Mouse (Mus musculus): ENCODE data around the gene Ajm1. TPM values are rescaled to one million over a fixed set of nuclear protein-coding genes. Genes with fewer than 3 reads are reported as not detected.
A peak's percentile ranks its signal among the peaks of the same experiment; 100 is the strongest.

The Ajm1 gene
- polyA plus RNA-seq, 2 experiments = 0.19 to 2.5 TPM

- TF ChIP-seq POLR2A (IDR thresholded peaks at IDR 0.05; ENCODE audit: borderline replicate concordance, extremely low read depth, insufficient read depth, insufficient read length) = no peak
- ATAC-seq (ENCODE audit: low FRiP score, low read depth) (no peak), DNase-seq (ENCODE audit: low spot score) (no peak)
- H3K4me1 ChIP-seq (ENCODE audit: control insufficient read depth, insufficient read depth, low read length) = peaks cover 20% of the 10 kb centered on the region
- no peak overlapping the region for H3K9ac ChIP-seq (ENCODE audit: low read depth, low read length, severe bottlenecking)
- WGBS = 81% methylated on average over 3 of the region's 3 CpGs
- no peak overlapping the region for H3K4me2 ChIP-seq (replicated peaks; ENCODE audit: low read depth, low read length, severe bottlenecking)
- no peak overlapping the region for H3K4me3 ChIP-seq (replicated peaks; ENCODE audit: low read length)
- H3K27ac ChIP-seq (replicated peaks; ENCODE audit: low read depth, low read length) = no peak overlapping the region
- H3K27me3 ChIP-seq (ENCODE audit: control insufficient read depth, insufficient read depth, low read length) = peaks cover 22% of the 10 kb centered on the region
- H3K36me3 ChIP-seq (ENCODE audit: control insufficient read depth, insufficient read depth, low read length) = peaks cover 61% of the 10 kb centered on the region
- H3K9me3 ChIP-seq (ENCODE audit: control insufficient read depth, low read length) = no peaks in the 10 kb centered on the region
These were observed 2.6 kb upstream of the Ajm1 start for GRCm38 (mm10) chr2:25584152-25584551.

- no peak for TF ChIP-seq POLR2A (IDR thresholded peaks at IDR 0.05; ENCODE audit: borderline replicate concordance, extremely low read depth, insufficient read depth, insufficient read length)
- no peak for ATAC-seq (ENCODE audit: low FRiP score, low read depth)
- H3K9ac ChIP-seq (ENCODE audit: low read depth, low read length, severe bottlenecking) = no peak overlapping the region
- H3K4me3 ChIP-seq (replicated peaks; ENCODE audit: low read length) = no peak overlapping the region
- no peak overlapping the region for H3K27ac ChIP-seq (replicated peaks; ENCODE audit: low read depth, low read length)
- peaks cover 28% of the 10 kb centered on the region for H3K27me3 ChIP-seq (ENCODE audit: control insufficient read depth, insufficient read depth, low read length)
- H3K4me2 ChIP-seq (replicated peaks; ENCODE audit: low read depth, low read length, severe bottlenecking) = no peak overlapping the region
- peaks cover 20% of the 10 kb centered on the region for H3K4me1 ChIP-seq (ENCODE audit: control insufficient read depth, insufficient read depth, low read length)
- peaks cover 57% of the 10 kb centered on the region for H3K36me3 ChIP-seq (ENCODE audit: control insufficient read depth, insufficient read depth, low read length)
- H3K9me3 ChIP-seq (ENCODE audit: control insufficient read depth, low read length) = no peaks in the 10 kb centered on the region
- DNase-seq (ENCODE audit: low spot score) = no peak
- 78% methylated on average over 4 of the region's 4 CpGs for WGBS
These were observed 2.0 kb upstream of the Ajm1 start for GRCm38 (mm10) chr2:25583571-25583970.

GRCm38 (mm10) chr2:25583120-25583481, 1.5 kb upstream of the Ajm1 start:
- Histone ChIP-seq H3K36me3 (ENCODE audit: control insufficient read depth, insufficient read depth, low read length) (peaks cover 53% of the 10 kb centered on the region), H3K27me3 (ENCODE audit: control insufficient read depth, insufficient read depth, low read length) (peaks cover 32% of the 10 kb centered on the region), H3K9ac (ENCODE audit: low read depth, low read length, severe bottlenecking) (no peak overlapping the region), H3K27ac (replicated peaks; ENCODE audit: low read depth, low read length) (no peak overlapping the region), H3K4me3 (replicated peaks; ENCODE audit: low read length) (no peak overlapping the region), H3K9me3 (ENCODE audit: control insufficient read depth, low read length) (no peaks in the 10 kb centered on the region), H3K4me2 (replicated peaks; ENCODE audit: low read depth, low read length, severe bottlenecking) (no peak overlapping the region), H3K4me1 (ENCODE audit: control insufficient read depth, insufficient read depth, low read length) (peaks cover 20% of the 10 kb centered on the region)
- 87% methylated on average over 6 of the region's 6 CpGs for WGBS
- no peak for DNase-seq (ENCODE audit: low spot score)
- TF ChIP-seq POLR2A (IDR thresholded peaks at IDR 0.05; ENCODE audit: borderline replicate concordance, extremely low read depth, insufficient read depth, insufficient read length) = no peak
- ATAC-seq (ENCODE audit: low FRiP score, low read depth) = no peak

- Histone ChIP-seq H3K27ac (replicated peaks; ENCODE audit: low read depth, low read length) (no peak overlapping the region), H3K9ac (ENCODE audit: low read depth, low read length, severe bottlenecking) (no peak overlapping the region), H3K4me3 (replicated peaks; ENCODE audit: low read length) (no peak overlapping the region), H3K9me3 (ENCODE audit: control insufficient read depth, low read length) (no peaks in the 10 kb centered on the region), H3K27me3 (ENCODE audit: control insufficient read depth, insufficient read depth, low read length) (peaks cover 38% of the 10 kb centered on the region), H3K36me3 (ENCODE audit: control insufficient read depth, insufficient read depth, low read length) (peaks cover 48% of the 10 kb centered on the region), H3K4me2 (replicated peaks; ENCODE audit: low read depth, low read length, severe bottlenecking) (no peak overlapping the region), H3K4me1 (ENCODE audit: control insufficient read depth, insufficient read depth, low read length) (peaks cover 25% of the 10 kb centered on the region)
- WGBS = 45% methylated on average over 12 of the region's 12 CpGs
- no peak for TF ChIP-seq POLR2A (IDR thresholded peaks at IDR 0.05; ENCODE audit: borderline replicate concordance, extremely low read depth, insufficient read depth, insufficient read length)
- ATAC-seq (ENCODE audit: low FRiP score, low read depth) = no peak
- no peak for DNase-seq (ENCODE audit: low spot score)
These were observed 1.0 kb upstream of the Ajm1 start for GRCm38 (mm10) chr2:25582466-25583119.

- ATAC-seq (ENCODE audit: low FRiP score, low read depth) = peak; percentile 7; the same call in 1 of the 2 replicates
- no peaks in the 10 kb centered on the region for H3K9me3 ChIP-seq (ENCODE audit: control insufficient read depth, low read length)
- TF ChIP-seq POLR2A (IDR thresholded peaks at IDR 0.05; ENCODE audit: borderline replicate concordance, extremely low read depth, insufficient read depth, insufficient read length) = no peak
- no peak overlapping the region for H3K9ac ChIP-seq (ENCODE audit: low read depth, low read length, severe bottlenecking)
- DNase-seq (ENCODE audit: low spot score) = no peak
- WGBS = 27% methylated on average over 6 of the region's 6 CpGs
- peaks cover 31% of the 10 kb centered on the region for H3K4me1 ChIP-seq (ENCODE audit: control insufficient read depth, insufficient read depth, low read length)
- H3K36me3 ChIP-seq (ENCODE audit: control insufficient read depth, insufficient read depth, low read length) = peaks cover 41% of the 10 kb centered on the region
- H3K4me2 ChIP-seq (replicated peaks; ENCODE audit: low read depth, low read length, severe bottlenecking) = peak overlapping the region; percentile 56
- peaks cover 44% of the 10 kb centered on the region for H3K27me3 ChIP-seq (ENCODE audit: control insufficient read depth, insufficient read depth, low read length)
- H3K27ac ChIP-seq (replicated peaks; ENCODE audit: low read depth, low read length) = no peak overlapping the region
- H3K4me3 ChIP-seq (replicated peaks; ENCODE audit: low read length) = peak overlapping the region; percentile 37; the same call in 1 of the 2 replicates
These were observed 344 bp upstream of the Ajm1 start for GRCm38 (mm10) chr2:25581901-25582301.

Data from limb, embryonic 14.5 days (tissue).